Mouse (Mus musculus) gastrocnemius, postnatal 25 days (tissue): ENCODE results near the gene Relt. TPM values are rescaled to one million over a fixed set of nuclear protein-coding genes. Genes with fewer than 3 reads are reported as not detected.

Source experiments
- DNase-seq: peaks from one replicate; pipeline ENCODE4 v3.0.0; 2022
- long read RNA-seq, 2 experiments: library from polyadenylated mRNA; stranded (forward); transcript quantifications; one replicate each; pipeline ENCODE4 v2.0.0; 2021
- total RNA-seq, 2 experiments: library from RNA; stranded (reverse); gene quantifications; 1 replicate in 1 of 2; 2 replicates in 1 of 2; pipeline ENCODE4 v1.2.3; 2021

The Relt gene
- 10 to 100 TPM; 11.3 to 13.4 TPM for total RNA-seq
- long read RNA-seq, experiment 1, transcript Relt-201 (11 exons, 2,851 nt) = major isoform, 11 of 23 reads
- long read RNA-seq, experiment 1, partial matches to known transcripts = 1 of 23 reads
- long read RNA-seq, experiment 1, other reads (novel, unspliced or antisense) = 11 of 23 reads
- long read RNA-seq, experiment 2, transcript Relt-201 (11 exons, 2,851 nt) = major isoform, 7 of 14 reads
- long read RNA-seq, experiment 2, partial matches to known transcripts = 1 of 14 reads
- long read RNA-seq, experiment 2, other reads (novel, unspliced or antisense) = 6 of 14 reads

DNA sequence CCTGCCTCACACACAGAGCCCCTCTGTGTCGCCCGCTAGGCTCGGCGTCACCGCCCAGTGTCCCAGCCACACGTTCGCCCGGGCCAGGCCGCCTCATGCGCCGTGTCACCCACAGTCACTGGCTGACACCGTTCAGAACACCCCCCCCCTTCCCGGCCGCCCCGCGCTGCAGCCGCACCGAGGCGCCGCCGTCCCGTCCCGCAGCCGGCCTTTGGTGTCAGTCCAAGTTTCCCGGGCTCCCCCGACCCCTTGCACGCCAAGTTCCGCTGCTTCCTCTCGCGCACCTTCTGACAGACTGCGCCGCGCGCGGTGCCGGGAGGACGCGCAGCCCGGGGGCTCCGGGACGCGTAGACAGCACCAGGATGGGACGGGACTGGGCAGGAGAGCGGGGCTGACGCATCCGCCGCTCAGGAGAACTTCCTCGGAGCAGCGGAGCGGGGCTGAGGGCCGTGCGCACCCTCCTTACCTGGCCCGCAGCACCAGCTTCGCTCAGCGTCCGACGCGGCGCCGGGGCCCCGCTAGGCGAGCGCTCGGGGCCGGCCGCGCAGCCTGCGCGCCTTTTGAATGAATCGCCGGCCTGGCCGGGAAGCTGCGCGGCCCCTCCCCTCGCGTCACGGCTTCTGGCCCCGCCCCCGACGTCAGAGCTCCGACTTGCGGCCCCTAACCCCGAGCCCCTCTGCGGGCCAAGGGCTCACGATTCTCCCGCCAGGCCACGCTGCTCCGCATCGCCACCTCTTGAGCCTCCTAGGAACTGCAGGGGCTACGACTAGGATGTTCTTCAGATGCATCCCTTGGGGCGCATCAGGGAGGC lies at the start of gene Relt:
Gene Relt, minus strand, starts transcription at position 619 of the 811 bp plus-strand sequence.
- peak; percentile 93 for DNase-seq

DNA sequence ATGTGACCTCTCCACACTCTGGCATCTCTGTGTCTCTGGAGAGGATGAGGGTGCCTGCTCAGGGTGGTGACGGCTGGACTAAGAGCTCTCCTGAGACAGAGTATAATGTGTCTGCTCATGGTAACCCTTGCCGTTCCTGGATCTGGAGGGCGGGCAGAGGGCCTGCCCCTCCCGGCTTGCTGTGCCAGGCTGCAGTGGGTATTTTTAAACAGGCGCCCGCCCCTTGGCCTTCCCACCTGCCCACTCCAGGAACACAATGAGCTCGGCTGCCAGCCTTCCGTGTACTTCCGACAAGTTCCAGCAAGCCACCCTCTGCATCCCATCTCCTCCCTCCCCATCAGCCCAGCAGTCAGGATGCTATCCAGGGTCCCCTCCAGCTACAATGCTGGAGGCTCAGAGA lies 48.5 kb upstream of the Relt start:
- DNase-seq = peak; percentile 73

DNA sequence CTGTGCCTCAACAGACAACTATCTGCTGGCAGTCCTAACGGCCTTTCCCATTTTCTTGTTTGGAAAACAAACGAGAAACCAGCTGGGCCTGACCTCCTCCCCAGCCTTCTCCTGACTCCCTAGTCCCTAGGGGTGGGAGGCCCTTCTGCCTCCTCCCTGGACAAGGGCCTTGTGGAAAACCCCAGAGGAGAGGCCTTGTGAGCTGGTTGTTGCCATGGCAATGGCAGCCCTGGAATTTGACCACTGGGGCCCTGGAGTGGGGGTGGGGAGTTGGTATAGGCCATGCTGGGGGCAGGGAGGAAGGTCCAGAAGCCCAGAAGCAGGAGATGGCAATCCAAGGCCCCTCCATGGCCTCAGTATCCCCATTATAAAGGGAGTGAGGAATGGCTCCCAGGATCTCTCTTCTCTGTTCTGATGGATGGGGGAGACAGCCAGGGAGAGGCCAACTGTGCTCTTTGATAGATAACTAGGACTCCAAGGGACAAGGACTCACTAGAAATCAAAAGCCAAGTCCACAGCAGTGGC lies 48.1 kb upstream of the Relt start:
- DNase-seq = no peak

DNA sequence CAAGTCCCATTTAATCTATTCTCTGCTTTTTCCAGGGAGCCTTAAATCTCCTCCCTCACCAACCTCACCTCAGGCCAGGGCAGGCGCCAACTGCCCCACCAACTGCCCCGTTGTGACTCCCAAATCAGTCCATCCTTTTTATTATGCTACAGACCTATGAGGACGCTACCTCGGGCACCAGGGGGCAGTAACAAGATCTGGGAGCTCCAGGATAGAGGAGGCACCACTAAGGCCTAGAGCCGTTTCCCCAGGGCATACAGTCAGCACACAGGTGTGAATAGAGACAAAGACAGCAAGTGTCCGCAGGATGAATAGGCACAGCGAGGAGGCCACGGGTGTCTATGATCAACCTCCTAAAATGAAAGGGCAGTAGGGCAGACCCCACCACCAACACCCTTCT lies 45.3 kb upstream of the Relt start:
- no peak for DNase-seq

DNA sequence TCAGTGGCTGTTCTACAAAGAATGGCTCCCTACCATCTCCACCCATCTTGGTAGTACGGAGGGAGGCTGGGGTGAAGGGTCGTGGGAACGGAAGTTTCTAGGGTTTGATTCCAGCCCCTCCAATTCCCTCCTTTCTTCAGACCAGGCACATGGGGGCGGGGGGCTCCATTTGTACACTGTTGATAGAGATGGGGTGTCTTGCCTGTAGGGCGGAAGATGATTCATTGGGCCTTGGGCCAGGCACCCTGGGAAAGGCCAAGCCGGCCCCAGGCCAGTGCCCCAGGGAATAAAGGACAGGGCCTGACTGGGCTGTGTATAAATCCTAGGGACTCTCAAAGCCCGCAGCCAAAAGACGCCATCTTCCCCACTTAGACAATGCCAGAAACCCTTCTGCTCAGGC lies 44.8 kb upstream of the Relt start:
- DNase-seq = peak; percentile 63

DNA sequence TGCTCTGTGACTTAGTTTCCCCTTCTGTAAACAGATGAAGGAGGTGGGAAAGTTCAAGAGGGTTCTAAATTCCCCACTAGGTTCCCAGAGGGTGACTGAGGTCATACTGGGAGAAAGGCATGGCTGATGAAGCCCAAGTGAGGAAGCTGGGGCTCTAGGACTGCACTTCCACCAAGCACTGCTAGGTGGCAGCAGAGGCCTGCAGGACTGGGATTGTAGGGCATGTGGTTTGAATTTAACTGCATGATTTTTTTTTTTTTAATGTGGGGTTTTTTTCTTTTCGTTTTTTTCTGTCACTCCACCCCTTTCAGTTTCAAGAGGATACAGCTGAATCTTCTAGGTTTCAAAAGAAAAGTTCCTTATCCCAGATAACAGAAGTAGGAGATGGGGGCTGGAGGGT lies 44.0 kb upstream of the Relt start:
- peak; percentile 72 for DNase-seq

DNA sequence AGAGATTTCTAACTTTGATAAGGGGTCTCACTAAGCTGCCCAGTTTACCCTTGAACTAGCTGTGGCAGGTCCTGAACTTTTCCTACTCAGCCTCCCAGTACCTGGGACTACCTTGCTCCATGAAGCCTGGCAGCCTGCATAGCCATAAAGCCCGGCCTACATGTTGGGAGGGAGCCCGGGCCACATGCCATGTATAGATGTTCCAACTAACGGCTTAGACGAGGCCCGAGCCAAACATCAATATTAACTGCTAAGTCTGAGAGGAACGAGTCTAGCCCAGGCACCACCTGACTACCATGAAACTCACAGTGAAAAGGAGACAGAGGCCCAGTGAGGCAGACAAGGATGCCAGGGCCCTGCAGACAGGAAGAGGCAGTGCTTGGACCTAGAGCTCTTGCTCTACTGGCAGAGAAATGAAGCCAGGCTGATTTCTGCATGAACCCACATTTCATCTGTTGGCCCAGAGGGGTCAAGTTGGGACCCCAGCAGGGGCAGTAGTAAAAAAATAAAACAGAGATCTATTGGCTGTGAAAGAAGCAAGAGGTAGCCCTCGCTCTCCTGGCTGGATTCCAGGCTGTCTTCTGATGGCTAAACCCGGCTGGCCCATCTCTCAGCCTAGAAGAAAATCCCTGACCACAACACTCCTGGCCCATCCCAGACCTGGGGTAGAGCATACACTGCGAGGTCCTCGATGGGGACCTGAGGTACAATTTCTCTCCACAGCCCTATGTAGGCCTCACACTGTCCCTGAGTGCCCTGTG lies 43.0 kb upstream of the Relt start:
- DNase-seq = no peak

DNA sequence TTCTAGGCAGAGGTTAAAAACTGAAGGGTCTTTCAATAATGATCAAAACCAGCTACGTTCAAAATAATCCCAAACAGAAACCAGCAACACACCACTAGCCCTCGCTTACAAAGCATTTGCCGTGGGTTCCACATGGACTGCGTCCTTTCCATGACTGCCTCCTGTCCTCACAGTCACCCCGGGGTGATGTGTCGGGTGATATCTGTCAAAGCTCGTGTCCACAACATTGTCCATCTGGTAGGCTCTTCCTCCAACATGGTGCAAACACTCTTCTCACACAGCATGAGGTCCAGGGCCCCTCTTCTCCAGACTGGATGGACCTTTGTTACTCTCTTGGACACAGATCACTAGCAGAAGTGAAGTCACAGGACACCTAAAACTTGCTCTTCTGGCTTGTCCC lies 41.8 kb upstream of the Relt start:
- no peak for DNase-seq

DNA sequence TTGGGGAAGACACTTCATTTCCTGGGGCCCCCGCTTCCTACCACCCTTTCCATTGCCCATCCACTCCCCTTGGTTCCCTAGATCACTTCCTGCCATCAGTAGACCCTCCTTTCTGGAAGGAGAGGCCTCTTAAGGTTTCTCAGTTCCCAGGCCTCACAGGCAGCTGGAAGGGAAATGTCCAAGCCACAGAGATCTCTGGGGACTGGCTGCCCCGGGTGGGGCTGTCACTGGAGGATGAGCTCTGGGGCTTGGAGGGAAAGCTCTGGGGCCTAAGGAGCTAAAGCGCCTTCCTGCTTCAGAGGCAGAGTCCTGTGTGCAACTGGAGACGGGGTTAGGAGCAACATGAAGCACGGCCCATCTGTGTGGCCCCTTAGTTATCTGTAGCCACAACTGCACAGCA lies 41.4 kb upstream of the Relt start:
- no peak for DNase-seq

DNA sequence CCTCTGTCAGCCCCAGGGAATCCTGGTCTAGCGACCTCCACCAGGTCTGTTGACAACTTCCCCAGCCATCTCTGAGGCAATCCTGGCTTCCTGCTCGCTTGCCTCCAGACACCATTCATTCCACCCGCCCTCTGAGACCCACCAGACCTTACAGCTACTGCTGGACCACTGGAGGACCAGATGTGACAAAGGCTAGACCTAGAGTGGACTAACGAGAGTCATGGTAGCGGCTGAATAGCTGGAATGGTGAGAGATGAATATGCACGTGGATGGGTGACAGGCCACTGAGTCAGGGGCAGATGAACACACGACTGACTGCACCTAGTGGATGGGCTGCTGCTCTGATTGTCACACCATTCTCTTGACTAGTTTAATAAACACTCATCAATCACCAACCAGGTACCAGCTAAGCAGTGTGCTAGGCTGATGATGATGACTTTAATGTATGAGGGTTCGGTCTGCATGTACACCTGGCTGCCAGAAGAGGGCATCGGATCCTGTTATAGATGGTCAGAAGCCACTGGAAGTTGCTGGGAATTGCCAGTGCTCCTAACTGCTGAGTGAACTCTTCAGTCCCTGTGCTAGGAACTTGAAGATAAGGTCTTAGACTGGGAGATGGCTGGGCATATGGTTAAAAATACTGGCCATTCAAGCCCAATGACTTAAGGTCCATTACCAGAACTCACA lies 39.3 kb upstream of the Relt start:
- no peak for DNase-seq

DNA sequence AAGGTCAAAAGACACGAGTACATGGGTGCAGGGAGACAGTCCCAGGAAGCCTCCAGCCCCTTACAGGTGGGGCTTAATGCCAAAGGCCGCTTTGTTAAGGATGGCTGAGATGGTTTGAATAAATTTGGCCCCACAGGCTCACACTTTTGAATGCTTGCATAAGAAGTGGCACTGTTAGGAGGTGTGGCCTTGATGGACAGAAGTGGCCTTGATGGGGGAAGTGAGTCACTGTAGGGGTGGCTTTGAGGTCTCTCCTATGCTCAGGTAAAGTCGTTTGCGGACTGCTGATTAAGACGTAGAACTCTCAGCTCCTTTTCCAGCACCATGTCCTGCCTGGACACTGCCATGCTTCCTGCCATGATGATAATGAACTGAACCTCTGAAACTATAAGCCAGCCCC lies 34.6 kb upstream of the Relt start:
- DNase-seq = no peak

DNA sequence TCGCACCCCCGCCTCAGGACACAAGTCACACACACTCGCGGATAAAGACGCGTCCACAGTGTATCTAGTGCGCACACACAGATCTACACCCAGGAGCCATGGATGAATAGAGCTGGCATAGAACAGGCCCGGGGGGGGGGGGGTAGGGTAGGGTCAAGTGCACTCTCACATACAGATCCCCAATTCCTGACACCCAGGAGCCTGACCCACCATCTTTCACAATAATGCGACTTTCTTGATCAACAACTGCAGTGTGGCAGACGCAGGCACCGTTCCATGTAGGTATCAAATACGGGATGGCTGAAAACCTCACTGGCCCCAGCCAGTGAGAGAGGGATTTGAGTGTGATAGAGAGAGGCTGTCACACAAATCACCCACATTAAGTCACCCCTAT lies 31.6 kb upstream of the Relt start:
- no peak for DNase-seq

DNA sequence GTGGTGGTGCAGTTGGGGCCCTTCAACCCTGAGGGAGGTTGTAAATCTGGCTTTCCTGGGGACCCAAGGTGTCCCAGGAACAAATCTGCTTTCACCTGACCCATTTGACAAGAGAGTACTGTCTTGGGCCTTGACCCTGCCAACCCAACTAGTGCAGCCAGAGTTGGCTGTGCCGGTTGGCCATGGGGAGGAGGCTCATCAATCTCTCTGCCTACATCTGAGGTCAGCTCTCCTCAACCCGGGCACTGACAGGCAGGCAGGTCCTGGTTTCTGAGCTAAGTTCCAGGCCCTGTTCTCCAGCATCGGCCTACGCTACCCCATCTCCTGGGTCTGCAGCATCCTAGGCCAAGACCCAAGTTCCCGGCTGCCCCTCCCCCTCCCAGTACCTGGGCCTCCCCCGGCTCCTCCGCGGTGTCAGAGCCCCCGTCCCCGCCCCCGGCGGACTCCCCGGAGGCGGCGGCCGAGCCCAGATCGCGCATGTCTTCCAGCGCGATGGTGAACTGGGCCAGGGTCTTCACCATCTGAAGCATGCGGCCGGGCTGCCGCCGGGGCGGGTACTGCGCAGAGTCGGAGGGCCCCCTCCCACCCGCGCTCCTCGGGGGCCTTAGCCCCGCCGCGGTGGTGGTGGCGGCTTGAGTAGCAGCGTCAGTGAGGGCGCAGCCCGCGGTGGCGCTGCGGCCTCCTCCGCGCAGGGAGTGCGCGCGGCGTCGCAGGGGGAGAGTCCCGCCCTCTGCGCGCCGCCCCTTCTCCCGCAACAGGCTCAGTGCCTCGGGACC lies 31.0 kb upstream of the Relt start:
- DNase-seq = no peak

DNA sequence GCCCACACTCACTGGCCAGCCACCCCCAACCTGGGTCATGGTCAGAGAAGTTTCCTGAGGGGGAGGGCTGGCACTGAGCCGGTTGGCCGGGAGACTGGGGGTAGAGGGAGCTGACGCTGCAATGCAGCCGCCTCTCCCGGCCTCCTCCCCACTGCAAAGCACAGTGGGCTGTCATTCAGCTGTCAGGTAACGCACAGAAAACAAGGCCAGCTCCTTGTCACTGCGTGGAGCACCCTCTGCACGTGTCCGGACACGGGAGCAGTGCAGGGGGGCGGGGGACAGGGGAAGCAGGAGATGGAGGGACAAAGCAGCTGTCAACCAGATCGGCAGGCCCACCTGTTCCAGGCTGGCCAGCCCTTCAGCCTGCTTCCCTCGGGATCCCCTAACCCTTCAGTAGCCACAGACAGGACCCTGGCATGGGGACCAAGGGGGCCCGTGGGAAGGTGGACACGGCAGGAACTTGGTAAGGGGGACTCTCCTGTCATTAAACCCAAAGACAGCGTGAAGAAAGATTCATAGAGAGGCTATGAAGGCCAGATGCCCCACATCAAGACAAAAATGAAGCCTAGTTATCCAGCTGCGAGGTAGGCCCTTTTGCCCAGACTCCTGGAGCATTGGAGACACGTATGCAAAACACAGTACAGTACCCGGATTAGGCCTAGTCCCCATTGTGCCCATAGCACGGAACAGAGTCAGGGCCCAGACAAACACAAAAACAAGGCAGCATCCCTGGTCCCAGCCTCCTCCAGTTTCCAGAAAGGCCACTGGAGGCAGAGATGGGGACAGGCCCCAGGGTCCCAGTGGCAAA lies 30.2 kb upstream of the Relt start:
- no peak for DNase-seq

DNA sequence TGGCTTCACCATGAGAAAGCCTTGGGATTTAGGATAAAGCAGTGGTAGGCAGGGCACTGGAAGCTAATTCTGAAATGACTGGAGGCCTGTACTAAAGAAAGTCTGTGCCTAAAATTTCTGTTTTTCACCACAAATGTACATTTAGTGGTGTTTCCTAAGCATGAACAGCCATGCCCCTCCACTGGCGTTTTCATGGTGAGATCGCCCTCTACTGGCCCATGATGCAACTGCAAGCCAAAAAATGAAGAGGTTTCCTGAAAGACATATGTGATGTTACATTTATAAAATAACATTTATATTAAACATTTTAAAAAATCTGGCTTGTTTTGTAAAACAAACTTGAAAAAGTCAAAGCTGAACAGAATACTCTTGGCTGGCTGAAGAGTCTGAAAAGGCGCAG lies 23.3 kb upstream of the Relt start:
- DNase-seq = no peak

DNA sequence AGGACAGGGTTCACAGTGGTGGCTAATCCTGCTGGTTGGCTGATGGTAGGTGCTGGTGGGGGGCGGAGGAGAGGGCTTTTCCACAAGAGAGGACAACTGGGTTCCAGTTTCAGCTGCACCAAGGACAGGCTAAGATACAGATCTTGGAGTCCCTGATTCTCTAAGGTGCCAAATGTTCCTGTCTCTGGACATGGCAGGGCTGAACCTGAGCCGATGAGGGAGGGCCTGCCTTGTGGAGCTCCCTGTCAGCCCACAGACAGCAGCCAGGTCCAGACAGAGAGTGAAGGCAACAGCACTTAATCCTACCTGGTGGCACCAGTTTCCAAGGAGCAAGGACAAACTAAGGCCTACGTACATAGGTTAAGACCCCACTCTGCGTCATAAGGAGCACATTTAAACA lies 21.2 kb upstream of the Relt start:
- DNase-seq = peak; percentile 66

DNA sequence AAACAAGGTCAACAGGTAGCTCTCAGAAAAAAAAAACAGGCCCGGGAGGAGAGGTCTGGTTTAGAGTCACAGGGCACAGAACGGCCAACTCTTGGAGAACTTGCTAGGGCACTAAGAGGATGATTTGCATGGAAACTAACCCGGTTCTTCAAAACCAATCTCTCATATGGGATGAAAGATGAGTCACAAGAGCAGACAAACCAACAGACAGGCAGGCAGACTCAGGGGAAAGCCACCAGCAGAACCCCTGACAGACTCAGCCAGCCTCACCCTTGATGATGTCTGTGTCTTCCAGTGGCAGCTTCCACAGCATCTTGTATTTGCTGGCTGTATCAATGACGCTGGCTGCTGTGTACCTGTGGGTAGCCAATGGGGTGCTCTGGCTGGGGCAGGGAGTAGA lies 18.7 kb upstream of the Relt start:
- no peak for DNase-seq

DNA sequence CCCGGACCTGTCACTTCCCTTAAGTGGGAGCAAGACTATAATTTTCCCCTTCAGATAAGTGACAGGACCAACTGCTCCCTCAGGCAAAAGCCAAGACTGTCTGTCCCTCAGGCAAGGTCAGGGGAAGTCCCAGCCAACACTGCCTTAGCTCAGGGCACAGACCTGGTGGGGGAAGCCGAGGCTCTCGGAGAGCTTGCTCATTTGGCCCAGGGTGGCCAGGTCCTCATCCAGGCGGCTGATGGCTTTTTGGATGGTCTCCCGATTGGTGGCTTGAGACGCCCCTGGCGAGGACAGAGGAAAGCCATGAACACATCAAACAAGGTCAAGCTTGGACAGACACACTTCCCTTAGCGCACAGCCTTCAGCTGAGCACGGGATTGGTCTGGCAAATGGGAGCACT lies 18.3 kb upstream of the Relt start:
- peak; percentile 89 for DNase-seq

DNA sequence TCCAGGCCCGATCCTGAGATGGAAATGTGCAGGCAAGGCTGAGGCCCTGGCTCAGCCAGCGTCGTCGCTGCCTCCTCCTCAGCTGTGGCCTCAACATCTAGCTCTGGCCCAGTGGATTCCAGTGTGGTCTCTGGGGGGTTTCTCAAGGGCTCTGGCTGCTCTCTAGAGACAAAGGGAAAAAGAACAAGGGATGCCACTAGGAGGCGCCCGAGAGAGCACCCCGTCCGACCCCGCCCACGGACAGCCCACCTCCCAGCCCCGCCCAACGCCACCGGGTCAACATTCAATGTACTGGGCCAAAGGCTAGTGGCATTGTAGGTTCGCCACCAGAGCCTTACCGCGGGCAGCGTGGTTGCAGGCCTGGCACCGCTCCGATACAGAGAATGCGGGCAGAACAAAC lies 16.3 kb upstream of the Relt start:
- DNase-seq = peak; percentile 62

DNA sequence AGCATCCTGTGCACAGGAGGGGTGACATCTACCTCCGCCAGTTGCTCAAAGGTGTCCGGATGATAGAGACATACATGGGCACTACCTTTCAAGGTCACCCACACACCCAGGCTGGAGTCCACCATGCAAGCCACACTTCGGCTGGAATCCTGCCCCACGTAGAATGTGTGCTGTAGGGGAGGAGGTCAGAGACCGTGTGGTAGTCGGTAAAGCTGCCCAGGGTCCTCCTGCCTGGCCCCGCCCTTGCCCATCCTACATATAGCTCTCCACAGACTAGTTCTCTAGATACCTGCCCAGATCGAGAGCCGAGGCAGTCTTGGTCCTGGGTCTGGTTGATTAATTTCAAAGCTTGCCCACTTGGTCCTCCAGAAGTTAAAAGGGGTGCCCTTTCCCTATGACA lies 13.5 kb upstream of the Relt start:
- DNase-seq = no peak

DNA sequence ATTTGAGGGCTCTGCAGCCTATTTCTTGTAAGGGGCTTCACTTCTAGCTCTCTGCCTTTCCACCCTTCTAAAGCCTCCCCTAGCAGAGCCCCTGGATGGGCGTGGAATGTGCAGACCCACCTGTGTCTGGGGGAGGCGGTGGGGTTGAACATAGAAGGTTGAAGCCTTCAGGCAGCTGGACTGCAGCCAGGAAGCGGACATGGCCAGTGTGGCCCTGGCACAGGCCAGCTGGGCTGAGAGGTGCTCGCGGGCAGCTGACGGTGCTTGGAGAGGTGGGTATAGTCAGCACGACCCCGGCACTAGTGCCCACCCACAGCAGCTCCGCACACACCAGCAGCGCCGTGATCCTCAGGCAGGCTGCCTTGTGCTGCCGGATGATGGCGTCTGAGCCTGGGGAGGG lies 13.0 kb upstream of the Relt start:
- DNase-seq = no peak
